Mouse (Mus musculus): ENCODE results near the gene Vopp1. TPM values are rescaled to one million over a fixed set of nuclear protein-coding genes. Genes with fewer than 3 reads are reported as not detected.
"Not testable (repeated sequence)": the region's sequence is repeated elsewhere in the genome, so short reads cannot be mapped to it uniquely, and the experiment has no call there.

Vopp1 gene
- 5.1 and 12.5 TPM in 2 replicates for polyA plus RNA-seq (2012; rRNA removed)

DNA sequence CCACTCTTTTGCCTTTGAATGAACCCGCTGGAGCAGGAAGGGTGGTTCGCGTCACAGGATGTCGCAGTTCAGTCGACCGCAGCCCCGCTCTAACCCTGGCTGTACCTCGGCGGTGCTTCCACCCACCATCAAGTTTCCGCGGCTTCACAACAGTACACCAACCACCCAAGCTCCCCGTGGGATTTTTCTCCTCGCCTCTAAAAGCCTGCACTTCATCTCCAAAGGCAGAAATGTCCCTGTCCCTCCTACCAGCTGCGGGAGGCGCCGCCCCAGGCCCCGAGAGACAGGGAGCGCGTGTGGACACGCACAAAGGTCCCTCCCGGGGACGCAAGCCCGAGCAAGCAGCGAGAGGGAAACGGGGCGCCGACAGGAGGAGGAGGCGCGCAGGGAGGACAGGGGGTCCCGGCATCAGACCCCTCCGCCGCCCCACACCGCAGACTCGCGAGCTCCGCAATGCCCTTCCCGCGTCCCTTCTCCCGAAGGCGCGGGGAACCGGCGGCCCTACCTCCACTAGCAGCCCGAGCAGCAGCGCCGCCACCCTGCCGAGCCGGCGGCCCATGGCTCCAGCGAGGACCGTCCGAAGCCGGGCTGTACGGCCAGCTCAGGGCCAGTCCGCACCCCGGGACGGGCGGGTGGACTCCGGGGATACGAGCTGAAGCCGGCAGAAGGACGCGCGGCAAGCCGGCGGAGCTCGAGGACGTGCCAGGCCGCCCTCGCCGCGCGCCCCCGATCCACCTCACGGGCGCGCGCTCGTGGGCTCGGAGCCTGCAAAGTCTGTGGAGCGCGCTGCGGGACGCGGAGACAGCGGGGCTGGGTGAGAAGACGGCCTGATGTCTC lies at the start of gene Vopp1:
Vopp1 (minus strand) TSS at position 738 of the 837 bp plus-strand sequence.
- Histone ChIP-seq H3K27me3 (ENCODE audit: control insufficient read depth, insufficient read depth, low read length) (no peaks in the 10 kb centered on the region), H3K36me3 (ENCODE audit: control insufficient read depth, insufficient read depth, low read length) (no peaks in the 10 kb centered on the region), H3K27ac (ENCODE audit: insufficient read depth, low read depth, low read length) (peak within 1 kb of the TSS; percentile 70), H3K4me1 (ENCODE audit: control insufficient read depth, insufficient read depth, insufficient read length, low read length) (no peaks in the 10 kb centered on the region), H3K4me3 (ENCODE audit: low read depth, low read length) (peak within 1 kb of the TSS; percentile 92)
- TF ChIP-seq POLR2A (IDR thresholded peaks at IDR 0.05; ENCODE audit: low read depth, low read length), result peak; percentile 64; the same call in 1 of the 2 replicates
- no peak for TF ChIP-seq CTCF (IDR thresholded peaks at IDR 0.05; ENCODE audit: extremely low read depth, insufficient read length, insufficient replicate concordance, low read depth, low read length)
- under 1% methylated on average over 86 of the region's 87 CpGs for WGBS

DNA sequence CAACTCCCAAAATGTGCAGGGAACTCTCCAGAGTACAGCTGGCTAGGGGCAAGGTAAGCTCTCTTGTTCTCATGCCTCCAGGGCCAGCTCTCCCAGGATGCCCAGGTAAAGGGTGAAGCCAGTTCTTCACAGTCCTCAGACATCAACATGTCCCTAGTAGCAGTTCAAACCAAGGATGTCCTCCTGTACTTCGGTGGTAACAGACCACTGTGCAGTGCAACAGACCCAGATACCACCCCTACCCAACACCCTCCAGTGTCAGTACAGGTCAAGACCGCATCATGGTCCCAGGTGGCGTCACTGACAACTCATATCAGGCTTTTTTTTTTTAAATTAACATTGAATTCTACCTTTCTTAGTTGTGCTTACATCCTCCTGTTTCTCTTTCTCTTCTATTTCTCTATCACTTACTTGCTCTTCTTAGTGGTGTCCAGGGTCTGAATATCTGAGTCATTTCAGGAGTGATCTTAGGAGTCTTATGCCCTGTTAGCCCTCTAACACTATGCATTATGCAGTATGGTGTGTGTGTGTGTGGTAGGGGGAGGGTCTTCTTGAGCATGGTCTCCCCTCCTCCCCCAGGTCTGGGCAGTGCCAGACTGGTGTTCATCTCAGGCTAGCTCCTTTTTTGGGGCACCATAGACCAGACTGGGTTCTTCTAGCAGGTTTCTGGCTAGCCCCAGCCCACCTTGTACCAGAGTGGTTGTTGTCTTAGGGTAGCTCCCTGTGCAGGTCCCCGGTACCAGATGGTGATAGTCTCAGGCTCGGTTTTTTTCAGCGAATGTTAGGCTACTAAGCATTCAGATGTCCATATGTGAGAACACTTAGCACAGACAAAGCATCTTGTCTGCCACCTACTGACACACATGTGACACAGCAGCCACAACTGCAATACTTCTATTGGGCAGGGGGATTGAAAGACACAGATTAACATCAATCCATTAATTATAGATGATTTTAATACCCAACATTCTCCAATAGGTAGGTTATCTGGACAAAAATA lies 34.4 kb upstream of the Vopp1 start:
- TF ChIP-seq POLR2A (IDR thresholded peaks at IDR 0.05; ENCODE audit: low read depth, low read length) (no peak), CTCF (IDR thresholded peaks at IDR 0.05; ENCODE audit: extremely low read depth, insufficient read length, insufficient replicate concordance, low read depth, low read length) (peak; percentile 17; the same call in 1 of the 2 replicates)
- no peak overlapping the region for H3K4me3 ChIP-seq (ENCODE audit: low read depth, low read length)
- no peaks in the 10 kb centered on the region for H3K36me3 ChIP-seq (ENCODE audit: control insufficient read depth, insufficient read depth, low read length)
- WGBS, result 43% methylated on average over 6 of the region's 6 CpGs
- H3K27me3 ChIP-seq (ENCODE audit: control insufficient read depth, insufficient read depth, low read length), result no peaks in the 10 kb centered on the region
- no peaks in the 10 kb centered on the region for H3K4me1 ChIP-seq (ENCODE audit: control insufficient read depth, insufficient read depth, insufficient read length, low read length)
- H3K27ac ChIP-seq (ENCODE audit: insufficient read depth, low read depth, low read length), result no peak overlapping the region

DNA sequence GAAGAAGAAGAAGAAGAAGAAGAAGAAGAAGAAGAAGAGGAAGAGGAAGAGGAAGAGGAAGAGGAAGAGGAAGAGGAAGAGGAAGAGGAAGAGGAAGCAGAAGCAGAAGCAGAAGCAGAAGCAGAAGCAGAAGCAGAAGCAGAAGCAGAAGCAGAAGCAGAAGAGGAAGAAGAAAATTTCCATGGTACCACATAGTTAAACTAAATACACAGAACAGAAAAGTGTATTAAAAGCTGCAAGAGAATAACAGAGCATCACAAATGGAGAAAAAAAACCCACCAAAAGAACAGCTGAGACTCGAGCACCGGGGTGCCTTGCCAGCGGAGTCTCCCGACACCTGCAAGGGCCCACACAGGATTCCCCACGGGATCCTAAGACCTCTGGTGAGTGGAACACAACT lies 26.2 kb upstream of the Vopp1 start:
- not testable (repeated sequence) for H3K4me3 ChIP-seq (ENCODE audit: low read depth, low read length); H3K27me3 ChIP-seq (ENCODE audit: control insufficient read depth, insufficient read depth, low read length); H3K4me1 ChIP-seq (ENCODE audit: control insufficient read depth, insufficient read depth, insufficient read length, low read length); H3K36me3 ChIP-seq (ENCODE audit: control insufficient read depth, insufficient read depth, low read length); H3K27ac ChIP-seq (ENCODE audit: insufficient read depth, low read depth, low read length)
- WGBS, result 89% methylated on average over 5 of the region's 5 CpGs

DNA sequence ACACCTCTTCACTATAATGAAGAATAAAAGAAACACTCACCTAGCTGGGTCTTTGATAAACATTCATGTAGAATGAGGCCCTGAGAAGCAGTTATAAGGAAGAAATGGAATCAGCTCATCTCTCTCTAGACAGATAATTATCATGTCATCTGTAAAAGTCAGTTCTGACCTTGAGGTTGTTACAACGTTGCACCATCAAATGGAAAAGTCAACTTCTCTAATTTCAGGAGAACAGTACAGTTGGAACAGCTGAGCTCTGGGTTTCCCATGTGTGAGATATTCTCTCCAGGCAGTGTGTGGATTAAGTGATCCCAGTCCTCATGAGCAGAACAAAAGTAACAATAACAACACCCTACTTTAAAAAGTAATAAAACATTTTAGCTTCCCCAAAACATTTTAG lies 25.3 kb upstream of the Vopp1 start, which contains the start of gene Vmn1r21:
Vmn1r21 (minus strand) TSS at position 58 of the 400 bp plus-strand sequence.
- H3K27me3 ChIP-seq (ENCODE audit: control insufficient read depth, insufficient read depth, low read length), result no peaks in the 10 kb centered on the region
- H3K4me1 ChIP-seq (ENCODE audit: control insufficient read depth, insufficient read depth, insufficient read length, low read length), result no peaks in the 10 kb centered on the region
- 42% methylated on average over 1 of the region's 1 CpGs for WGBS
- TF ChIP-seq CTCF (IDR thresholded peaks at IDR 0.05; ENCODE audit: extremely low read depth, insufficient read length, insufficient replicate concordance, low read depth, low read length), result no peak
- no peak for TF ChIP-seq POLR2A (IDR thresholded peaks at IDR 0.05; ENCODE audit: low read depth, low read length)
- no peak within 1 kb of the TSS for H3K27ac ChIP-seq (ENCODE audit: insufficient read depth, low read depth, low read length)
- no peaks in the 10 kb centered on the region for H3K36me3 ChIP-seq (ENCODE audit: control insufficient read depth, insufficient read depth, low read length)
- no peak within 1 kb of the TSS for H3K4me3 ChIP-seq (ENCODE audit: low read depth, low read length)

DNA sequence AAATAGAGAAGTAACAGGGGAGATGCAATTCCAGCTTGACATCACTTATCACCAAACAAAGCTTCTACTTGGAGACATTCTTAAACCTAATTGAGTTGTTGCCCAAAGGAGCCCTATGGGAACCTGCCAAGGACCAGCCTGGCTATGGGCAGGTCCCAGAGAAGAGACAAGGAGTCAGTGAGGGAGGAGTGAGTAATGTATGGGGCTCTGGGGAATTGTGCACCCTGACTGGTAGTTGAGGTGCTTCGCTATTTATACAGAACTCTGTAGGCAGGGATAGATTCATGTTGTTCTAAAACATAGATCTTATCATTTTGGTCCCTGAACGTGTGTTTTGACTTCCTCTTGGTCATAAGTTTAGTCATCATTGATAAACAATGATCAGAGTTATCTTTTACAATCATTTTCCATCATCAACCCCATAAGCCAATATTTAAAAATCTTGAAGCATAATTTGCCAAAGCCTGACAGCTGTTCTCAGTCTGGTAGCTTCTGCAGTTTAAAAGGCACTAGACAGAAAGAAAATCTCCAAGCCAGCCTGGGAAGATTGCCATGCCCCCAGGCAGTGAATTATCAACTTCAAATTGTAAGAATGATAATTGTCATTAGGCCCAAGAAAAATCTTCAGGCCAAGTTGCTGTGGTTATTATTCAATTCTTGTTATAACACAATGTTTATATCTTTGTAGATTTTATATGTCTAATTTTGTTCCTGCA lies 14.9 kb upstream of the Vopp1 start:
- no peak overlapping the region for H3K4me3 ChIP-seq (ENCODE audit: low read depth, low read length)
- TF ChIP-seq CTCF (IDR thresholded peaks at IDR 0.05; ENCODE audit: extremely low read depth, insufficient read length, insufficient replicate concordance, low read depth, low read length), result no peak
- no peak for TF ChIP-seq POLR2A (IDR thresholded peaks at IDR 0.05; ENCODE audit: low read depth, low read length)
- H3K4me1 ChIP-seq (ENCODE audit: control insufficient read depth, insufficient read depth, insufficient read length, low read length), result no peaks in the 10 kb centered on the region
- no peak overlapping the region for H3K27ac ChIP-seq (ENCODE audit: insufficient read depth, low read depth, low read length)
- no peaks in the 10 kb centered on the region for H3K36me3 ChIP-seq (ENCODE audit: control insufficient read depth, insufficient read depth, low read length)
- no peaks in the 10 kb centered on the region for H3K27me3 ChIP-seq (ENCODE audit: control insufficient read depth, insufficient read depth, low read length)
- WGBS, result 54% methylated on average over 2 of the region's 2 CpGs

DNA sequence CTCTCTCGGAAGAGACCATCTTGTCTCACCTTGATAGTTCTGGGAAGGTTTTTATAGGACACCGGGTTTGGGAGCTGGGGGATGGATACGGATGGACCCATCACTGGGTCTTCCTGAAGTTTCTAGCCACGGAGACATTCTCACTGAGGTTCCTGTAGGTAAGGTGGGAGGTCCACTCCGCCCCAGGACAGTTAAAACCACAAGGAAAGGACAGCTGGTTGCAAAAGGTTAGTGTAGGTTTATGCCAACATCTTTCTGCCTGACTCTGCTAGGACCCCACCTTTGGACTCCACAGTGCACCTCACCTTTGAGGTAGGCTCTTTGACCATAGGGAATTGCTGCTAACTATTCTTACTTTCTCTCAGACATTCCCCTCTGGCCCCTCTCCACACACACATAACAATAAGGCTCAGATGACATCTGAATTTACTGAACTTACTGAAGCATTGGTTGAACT lies 328 bp upstream of the Vopp1 start:
- TF ChIP-seq POLR2A (IDR thresholded peaks at IDR 0.05; ENCODE audit: low read depth, low read length) (no peak), CTCF (IDR thresholded peaks at IDR 0.05; ENCODE audit: extremely low read depth, insufficient read length, insufficient replicate concordance, low read depth, low read length) (no peak)
- H3K4me3 ChIP-seq (ENCODE audit: low read depth, low read length), result peak overlapping the region; percentile 92
- 10% methylated on average over 5 of the region's 5 CpGs for WGBS
- H3K36me3 ChIP-seq (ENCODE audit: control insufficient read depth, insufficient read depth, low read length), result no peaks in the 10 kb centered on the region
- no peaks in the 10 kb centered on the region for H3K27me3 ChIP-seq (ENCODE audit: control insufficient read depth, insufficient read depth, low read length)
- H3K4me1 ChIP-seq (ENCODE audit: control insufficient read depth, insufficient read depth, insufficient read length, low read length), result no peaks in the 10 kb centered on the region
- H3K27ac ChIP-seq (ENCODE audit: insufficient read depth, low read depth, low read length), result no peak overlapping the region; the same call in 1 of the 2 replicates
